Mouse (Mus musculus) spleen, adult 2 months (tissue): ENCODE measurements around the gene Parp16.

Experiments used
- CTCF ChIP-seq: fragments of 200-500 bp; IDR thresholded peaks from 2 replicates; pipeline ENCODE4 v1.5.1; 2011; ENCODE audit warnings: mild to moderate bottlenecking, inconsistent platforms; ENCODE audit not compliant: insufficient read depth, insufficient read length, insufficient replicate concordance; ENCODE audit errors: extremely low read depth
- POLR2A ChIP-seq: fragments of 200-500 bp; IDR thresholded peaks from 2 replicates; pipeline ENCODE4 v1.6.1; 2011; ENCODE audit warnings: low read depth, low read length, inconsistent platforms

- TF ChIP-seq CTCF = no peak
- TF ChIP-seq POLR2A = no peak
Measured at GRCm38 (mm10) chr9:65197826-65198225, 2.7 kb downstream of the Parp16 start.
